Comparison of ENCODE assay signal across 8 mouse cellular contexts in the genomic region with DNA sequence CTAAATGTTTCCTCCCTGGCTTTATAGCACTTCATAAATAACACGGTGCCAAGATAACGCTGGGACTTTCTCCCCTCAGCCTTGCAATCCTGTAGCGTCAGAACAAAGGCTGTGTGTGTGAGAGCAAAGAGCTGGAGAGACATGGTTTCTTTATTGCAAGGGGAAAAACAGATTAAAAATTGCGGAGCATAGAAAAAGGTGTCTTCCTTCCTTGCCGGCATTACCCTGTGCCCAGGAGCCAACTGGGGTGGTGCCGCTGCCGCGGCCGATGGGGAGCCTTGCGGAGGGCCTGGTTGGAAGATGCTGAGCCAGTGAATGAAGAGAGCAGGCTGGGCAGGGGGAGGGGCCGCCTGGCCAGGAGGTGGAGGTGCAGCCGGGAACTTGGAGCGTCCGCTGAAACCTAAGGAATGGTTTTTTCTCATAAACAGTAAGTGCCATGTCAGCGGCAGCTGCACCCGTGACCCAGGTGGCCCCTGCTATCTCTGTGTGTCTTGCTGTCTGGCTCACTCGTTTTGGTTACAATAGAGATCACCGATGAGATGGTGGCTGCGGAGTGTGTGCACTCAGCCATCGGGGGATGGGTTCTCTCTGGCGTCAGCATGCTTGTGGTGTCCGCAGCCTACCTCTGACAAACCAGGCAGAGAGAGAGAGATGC.
A peak's percentile ranks its signal among the peaks of the same experiment; 100 is the strongest.
DNase-seq lines count a peak whose midpoint lies in the region; ATAC-seq lines count a peak whose summit lies in the region.

No protein-coding gene starts in this region.

- peaks cover 7% of the 10 kb centered on the region; the same call in 1 of the 2 replicates for H3K36me3 ChIP-seq in heart, embryonic 11.5 days (ENCODE audit: control insufficient read depth, insufficient read depth, low read length)
- H3K36me3 ChIP-seq in forebrain, embryonic 10.5 days (replicated peaks) = peaks cover 80% of the 10 kb centered on the region
- H3K36me3 ChIP-seq in liver, embryonic 13.5 days = no peaks in the 10 kb centered on the region

- H3K4me3 ChIP-seq in heart, embryonic 11.5 days (ENCODE audit: low read depth, low read length) = peak overlapping the region; percentile 33
- H3K4me3 ChIP-seq in forebrain, embryonic 10.5 days = peak overlapping the region; percentile 40
- peak overlapping the region; percentile 9; the same call in 1 of the 2 replicates for H3K4me3 ChIP-seq in liver, embryonic 13.5 days (replicated peaks)

- no peaks in the 10 kb centered on the region for H3K27me3 ChIP-seq in heart, embryonic 11.5 days (ENCODE audit: control insufficient read depth, insufficient read depth, low read length)
- peaks cover 9% of the 10 kb centered on the region; the same call in 1 of the 2 replicates for H3K27me3 ChIP-seq in forebrain, embryonic 10.5 days (ENCODE audit: poor library complexity, severe bottlenecking)
- peaks cover 16% of the 10 kb centered on the region for H3K27me3 ChIP-seq in liver, embryonic 13.5 days

- no peak for DNase-seq in heart, adult 8-10 months (ENCODE audit: low spot score)
- peak; percentile 12 to 44 for DNase-seq in adrenal gland, postnatal 36 days
- peak; percentile 40 for DNase-seq in forebrain, embryonic 10.5 days (ENCODE audit: extremely low spot score, low spot score)
- DNase-seq in large intestine, adult 2 months (ENCODE audit: low read depth, low spot score) = peak; percentile 69
- DNase-seq in liver, embryonic 13.5 days = no peak
- peak; percentile 80 for DNase-seq in right cerebral cortex, postnatal 4 days

- ATAC-seq in heart, embryonic 11.5 days (replicated peaks; ENCODE audit: insufficient number of reproducible peaks, low FRiP score, low TSS enrichment) = no peak
- ATAC-seq in liver, embryonic 13.5 days (ENCODE audit: low read depth) = no peak
- ATAC-seq in granulocyte monocyte progenitor cell, adult 5-6 weeks (replicated peaks; ENCODE audit: poor library complexity, severe bottlenecking) = no peak

- no peaks in the 10 kb centered on the region for H3K9me3 ChIP-seq in heart, embryonic 11.5 days (replicated peaks; ENCODE audit: control insufficient read depth, low read length)
- H3K9me3 ChIP-seq in forebrain, embryonic 10.5 days = no peaks in the 10 kb centered on the region
- H3K9me3 ChIP-seq in liver, embryonic 13.5 days (replicated peaks) = no peaks in the 10 kb centered on the region

- H3K27ac ChIP-seq in heart, embryonic 11.5 days (ENCODE audit: low read depth, low read length) = no peak overlapping the region
- H3K27ac ChIP-seq in forebrain, embryonic 10.5 days = peak overlapping the region; percentile 26; the same call in 1 of the 2 replicates
- H3K27ac ChIP-seq in liver, embryonic 13.5 days = no peak overlapping the region

- no peak overlapping the region for H3K9ac ChIP-seq in heart, embryonic 11.5 days (ENCODE audit: low read depth, low read length)
- H3K9ac ChIP-seq in liver, embryonic 13.5 days = no peak overlapping the region

- peaks cover 13% of the 10 kb centered on the region for H3K4me1 ChIP-seq in heart, embryonic 11.5 days (ENCODE audit: control insufficient read depth, insufficient read depth, low read length)
- H3K4me1 ChIP-seq in forebrain, embryonic 10.5 days = peaks cover 36% of the 10 kb centered on the region
- 0 out of 2 replicates have a peak, but pooled peaks cover 4% of the 10 kb centered on the region for H3K4me1 ChIP-seq in liver, embryonic 13.5 days (replicated peaks)

- peak overlapping the region; percentile 59 for H3K4me2 ChIP-seq in heart, embryonic 11.5 days
- H3K4me2 ChIP-seq in liver, embryonic 13.5 days = peak overlapping the region; percentile 43

- 5% methylated on average over 22 of the region's 22 CpGs for WGBS in heart, embryonic 11.5 days (ENCODE audit: insufficient replicate concordance)
- 5% methylated on average over 22 of the region's 22 CpGs for WGBS in forebrain, embryonic 10.5 days
- WGBS in large intestine, adult 2 months = 16% methylated on average over 22 of the region's 22 CpGs
- 15% methylated on average over 22 of the region's 22 CpGs for WGBS in liver, embryonic 13.5 days (ENCODE audit: insufficient replicate concordance)

Comparison
In these comparisons a context has a peak if more than half of its experiments do, and no peak if none do; other contexts are left out.
1. DNase-seq: peak in adrenal gland, postnatal 36 days (2 of 2), forebrain, embryonic 10.5 days (single experiment), large intestine, adult 2 months (single experiment) and right cerebral cortex, postnatal 4 days (single experiment); none in heart, adult 8-10 months (single experiment) and liver, embryonic 13.5 days (single experiment).
2. Peak in every context shown above with its lines, with median percentiles within 50 percentile points of each other: H3K4me3 ChIP-seq.